ENCODE assay signal across 21 mouse cellular contexts in genomic region chr6:30160408-30160807, GRCm38 (mm10).
"Had no signal": no experiment of that assay in that cellular context is flagged by ENCODE, and none has a peak within 500 bp of the region (broad histone marks: within the 10 kb centered on the region; RNA-seq: fewer than 3 reads in every experiment).

No protein-coding gene starts in this region.

- H3K27ac ChIP-seq: hindbrain, embryonic 13.5 days; hindbrain, embryonic 15.5 days; hindbrain, postnatal 0 days; layer of hippocampus, adult 2 months; limb, embryonic 13.5 days; limb, embryonic 15.5 days; liver, embryonic 12.5 days; liver, embryonic 14.5 days had no signal

- H3K4me3 ChIP-seq: hindbrain, embryonic 13.5 days; hindbrain, embryonic 15.5 days; layer of hippocampus, adult 2 months; limb, embryonic 13.5 days; limb, embryonic 15.5 days; liver, embryonic 12.5 days had no signal

- H3K36me3 ChIP-seq: hindbrain, embryonic 13.5 days; hindbrain, embryonic 15.5 days; limb, embryonic 13.5 days; limb, embryonic 15.5 days; liver, embryonic 12.5 days had no signal

- H3K27me3 ChIP-seq: hindbrain, embryonic 15.5 days; limb, embryonic 15.5 days had no signal

- DNase-seq: gastrocnemius, postnatal 14 days; heart, adult 11 months; heart, postnatal 10 days; heart, postnatal 36 days; kidney, adult 11 months; kidney, adult 2 months; kidney, postnatal 10 days; kidney, postnatal 25 days; kidney, postnatal 4 days; layer of hippocampus, postnatal 36 days; left cerebral cortex, postnatal 4 days had no signal

- H3K9ac ChIP-seq: hindbrain, embryonic 13.5 days; hindbrain, embryonic 15.5 days; limb, embryonic 13.5 days; limb, embryonic 15.5 days; liver, embryonic 12.5 days; liver, embryonic 14.5 days had no signal

- H3K9me3 ChIP-seq: hindbrain, embryonic 13.5 days; hindbrain, embryonic 15.5 days; limb, embryonic 13.5 days; limb, embryonic 15.5 days; liver, embryonic 12.5 days had no signal

- H3K4me1 ChIP-seq: hindbrain, embryonic 13.5 days; hindbrain, embryonic 15.5 days had no signal

- ATAC-seq: hindbrain, postnatal 0 days; intestine, embryonic 16.5 days; liver, embryonic 12.5 days had no signal

- H3K4me2 ChIP-seq: heart, embryonic 11.5 days; hindbrain, embryonic 13.5 days; hindbrain, embryonic 15.5 days; limb, embryonic 13.5 days; limb, embryonic 15.5 days; liver, embryonic 12.5 days had no signal
